Mouse (Mus musculus) cerebellum, adult (tissue): ENCODE data around the gene Gpn2.

Source experiments
- ATAC-seq: cut with Nextera tagmentation; 2 replicates; pipeline ENCODE4 v1.9.2; 2017; ENCODE audit warnings: mild to moderate bottlenecking, moderate library complexity, mixed read lengths; ENCODE audit not compliant: insufficient number of reproducible peaks, low FRiP score, low TSS enrichment

Gpn2 gene

DNA sequence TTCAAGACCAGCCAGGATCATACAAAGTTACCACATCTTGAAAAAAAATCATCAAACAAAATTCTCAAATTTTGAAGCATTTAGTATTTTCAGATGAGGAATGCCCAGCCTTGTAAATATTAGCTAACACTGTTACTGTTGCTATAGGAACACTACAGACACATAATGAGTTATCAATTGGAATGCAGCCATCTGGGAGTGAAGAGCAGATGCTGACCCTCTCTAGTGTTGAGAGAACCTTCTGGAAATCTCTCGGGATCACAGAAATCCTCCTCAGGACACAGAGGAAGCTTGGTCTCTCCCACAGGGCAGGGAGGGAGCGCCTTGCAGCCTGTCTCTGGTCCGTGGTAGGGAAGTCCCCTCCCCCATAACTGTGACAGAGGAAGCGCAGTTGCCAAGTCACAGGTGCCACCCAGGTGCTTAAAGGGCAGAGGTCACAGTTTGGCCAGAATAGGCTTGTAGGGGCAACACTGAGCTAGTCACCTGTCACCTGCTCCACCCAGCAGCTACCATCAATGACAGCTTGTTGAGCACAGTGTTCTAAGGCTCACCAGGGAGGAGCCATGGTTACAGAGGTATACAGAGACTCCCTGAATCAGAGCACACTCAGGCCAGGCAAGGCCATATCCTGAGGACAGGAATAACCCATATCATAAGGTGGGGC lies 35.4 kb downstream of the Gpn2 start:
- no peak for ATAC-seq

DNA sequence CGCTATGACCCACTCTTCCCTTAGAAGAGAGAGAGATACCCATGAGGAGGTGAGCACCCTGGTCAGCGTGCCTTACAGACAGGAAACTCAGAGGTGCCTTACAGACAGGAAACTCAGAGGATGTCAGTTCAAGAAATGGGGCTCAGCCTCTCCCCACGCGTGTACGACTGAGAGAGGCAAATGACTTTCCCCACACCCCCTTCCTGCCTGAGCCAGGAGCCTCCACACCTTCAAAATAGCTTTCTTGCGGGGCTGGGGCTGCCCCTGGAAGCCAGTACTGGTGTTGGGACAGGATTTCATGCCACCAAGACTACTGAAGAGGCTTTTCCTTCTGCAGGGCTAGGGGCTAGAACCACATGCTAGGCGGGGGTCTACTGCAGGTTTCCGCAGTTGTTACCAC lies 36.5 kb downstream of the Gpn2 start:
- ATAC-seq, result no peak

DNA sequence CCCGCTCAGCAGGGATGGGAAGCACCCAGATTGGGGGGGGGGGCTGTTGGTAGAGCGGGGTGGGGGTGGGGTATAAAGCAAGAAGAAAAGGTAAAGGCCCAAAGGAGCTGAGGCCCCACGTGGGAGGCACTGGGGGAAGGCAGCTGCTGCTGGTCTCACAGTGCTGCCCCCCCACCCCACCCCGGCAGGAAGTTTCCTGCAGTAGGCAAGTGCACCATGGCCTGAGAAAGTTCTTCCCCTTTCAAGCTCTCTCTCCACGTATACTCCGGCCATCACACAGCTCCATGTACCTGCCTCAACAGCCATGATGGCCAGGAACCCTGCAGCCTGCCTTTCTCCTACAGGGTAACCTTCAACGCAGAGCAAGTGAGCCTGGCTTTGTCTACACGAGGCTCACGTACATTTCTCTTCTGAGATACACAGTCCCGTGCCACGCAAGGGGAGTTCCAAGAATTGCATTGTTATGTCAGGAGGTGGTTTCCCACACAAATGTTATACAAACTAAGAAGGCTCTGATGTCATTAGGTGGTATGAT lies 38.1 kb downstream of the Gpn2 start:
- ATAC-seq, result no peak

DNA sequence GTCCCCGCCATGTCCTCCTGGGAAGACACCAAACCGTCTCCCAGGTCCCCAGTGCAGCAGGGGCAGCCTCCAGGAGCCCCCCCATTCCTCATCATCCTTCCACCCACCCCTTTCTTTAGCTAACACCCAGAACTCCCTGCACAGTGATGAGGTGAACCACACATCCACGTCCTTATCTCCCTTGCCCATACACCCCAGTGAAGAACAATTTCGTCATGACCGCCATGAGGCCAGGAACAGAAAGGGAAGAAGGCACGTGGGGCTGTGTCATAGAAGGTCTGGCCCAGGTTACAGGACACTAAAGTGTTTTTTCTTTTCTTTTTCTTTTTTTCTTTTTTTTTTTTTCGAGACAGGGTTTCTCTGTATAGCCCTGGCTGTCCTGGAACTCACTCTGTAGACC lies 40.7 kb downstream of the Gpn2 start:
- ATAC-seq, result no peak

DNA sequence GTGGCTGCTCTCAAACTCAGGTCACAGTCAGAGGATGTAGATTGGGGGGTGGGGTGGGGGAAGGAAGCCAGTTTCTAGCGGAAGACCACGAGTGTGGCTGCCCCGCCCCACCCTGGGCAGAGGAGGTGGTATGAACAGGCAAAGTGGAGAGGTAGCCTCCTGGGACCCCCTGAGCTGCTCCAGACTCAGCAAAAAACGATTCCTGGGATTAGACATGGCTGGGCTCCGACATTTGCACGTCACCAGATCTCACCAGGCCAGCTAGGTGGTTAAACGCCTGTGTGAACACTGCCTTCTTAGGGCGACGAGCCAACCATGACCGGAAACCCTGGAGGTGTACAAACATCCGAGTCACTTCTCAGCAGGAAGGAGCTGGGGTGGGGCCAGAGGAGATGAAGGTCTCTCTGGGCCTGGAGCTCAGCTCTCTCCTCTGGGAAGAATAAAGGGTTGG lies 41.5 kb downstream of the Gpn2 start:
- no peak for ATAC-seq

DNA sequence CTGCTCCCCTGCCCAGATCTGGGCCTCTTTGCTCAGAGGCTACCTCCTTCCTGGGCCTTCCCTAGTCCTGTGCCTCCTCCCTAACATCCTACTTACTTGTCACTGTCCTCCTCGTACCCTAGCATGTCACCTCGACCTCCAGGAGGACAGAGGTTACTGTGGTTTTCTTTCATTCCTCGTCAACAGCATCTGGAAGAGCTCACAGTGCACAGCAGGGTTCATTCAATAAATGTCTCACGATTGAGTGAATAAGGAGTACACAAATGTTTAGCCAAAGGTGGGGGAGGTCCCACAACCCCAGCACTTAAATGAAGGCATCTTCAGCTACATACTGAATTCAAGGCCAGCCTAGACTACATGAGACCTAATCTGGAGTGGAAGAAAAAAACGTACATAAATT lies 42.1 kb downstream of the Gpn2 start:
- ATAC-seq, result no peak

DNA sequence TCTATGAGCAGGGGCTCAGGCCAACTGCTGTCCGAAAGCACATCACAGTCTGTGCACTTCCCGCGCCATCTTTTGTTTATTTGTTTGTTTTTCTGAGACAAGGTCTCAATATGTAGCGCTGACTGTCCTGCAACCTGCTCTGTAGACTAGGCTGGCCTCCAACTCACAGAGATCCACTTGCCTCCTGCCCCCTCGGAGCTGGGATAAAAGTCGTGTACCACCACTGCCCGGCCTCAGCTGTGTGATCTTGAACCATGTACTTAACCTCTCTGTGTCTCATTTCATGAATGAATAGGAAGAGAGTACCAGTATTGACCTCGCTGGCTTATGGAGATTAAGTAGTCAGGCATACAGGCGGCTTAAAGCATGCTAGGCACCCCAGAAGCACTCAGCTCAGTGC lies 42.5 kb downstream of the Gpn2 start:
- no peak for ATAC-seq

DNA sequence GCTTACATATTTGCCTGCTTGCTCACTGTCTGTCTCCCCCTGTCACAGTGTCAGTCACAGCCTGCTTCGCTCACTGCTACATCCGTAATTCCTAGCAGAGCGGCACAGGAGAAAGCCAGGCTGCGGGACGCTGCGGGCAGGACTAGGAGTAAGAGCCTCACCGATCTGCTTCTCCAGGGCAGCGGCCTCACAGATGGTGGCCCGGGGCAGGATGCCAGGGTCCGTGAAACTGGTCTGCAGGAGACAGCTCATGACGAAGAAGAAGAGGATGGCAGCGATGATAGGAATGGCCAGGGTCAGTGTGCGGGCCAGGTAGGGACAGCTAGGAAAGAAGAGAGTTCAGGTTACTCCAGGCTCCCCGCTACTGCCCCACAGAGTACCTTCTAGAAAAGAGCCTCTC lies 42.9 kb downstream of the Gpn2 start:
- no peak for ATAC-seq

DNA sequence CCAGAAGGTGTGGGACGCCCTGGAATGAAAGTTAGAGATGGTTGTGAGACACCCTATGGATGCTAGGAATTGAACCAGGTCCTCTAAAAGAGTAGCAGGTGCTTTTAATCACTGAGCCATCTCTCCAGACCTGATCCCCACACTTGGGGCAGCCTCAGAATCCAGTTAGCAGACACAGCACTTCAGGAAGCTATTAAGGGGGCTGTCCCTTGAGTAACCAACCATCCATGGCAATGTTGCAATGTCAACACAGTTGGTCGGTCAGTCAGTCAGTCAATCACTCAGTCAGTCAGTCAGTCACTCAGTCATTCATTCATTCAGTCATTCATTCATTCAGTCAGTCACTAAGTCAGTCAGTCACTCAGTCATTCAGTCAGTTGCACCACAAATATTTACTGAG lies 44.4 kb downstream of the Gpn2 start:
- ATAC-seq, result no peak

DNA sequence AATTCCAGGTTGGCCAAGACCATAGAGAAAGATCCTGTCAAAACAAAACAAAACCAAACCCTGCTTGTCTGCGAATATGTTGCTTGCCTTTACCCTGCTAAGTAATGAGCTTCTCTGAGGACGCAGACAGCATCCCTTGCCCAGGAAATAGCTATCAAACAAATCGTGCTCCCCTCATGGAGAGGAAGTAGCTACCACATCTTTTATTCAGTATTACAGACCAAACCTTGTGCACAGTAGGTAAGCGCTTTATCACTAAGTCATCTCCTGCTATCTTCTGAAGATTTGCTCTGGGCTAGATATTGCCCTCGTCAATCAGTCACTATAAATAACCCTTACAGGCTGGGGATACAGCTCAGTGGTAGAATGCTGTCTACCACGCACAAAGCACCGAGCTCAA lies 45.0 kb downstream of the Gpn2 start:
- ATAC-seq, result no peak

DNA sequence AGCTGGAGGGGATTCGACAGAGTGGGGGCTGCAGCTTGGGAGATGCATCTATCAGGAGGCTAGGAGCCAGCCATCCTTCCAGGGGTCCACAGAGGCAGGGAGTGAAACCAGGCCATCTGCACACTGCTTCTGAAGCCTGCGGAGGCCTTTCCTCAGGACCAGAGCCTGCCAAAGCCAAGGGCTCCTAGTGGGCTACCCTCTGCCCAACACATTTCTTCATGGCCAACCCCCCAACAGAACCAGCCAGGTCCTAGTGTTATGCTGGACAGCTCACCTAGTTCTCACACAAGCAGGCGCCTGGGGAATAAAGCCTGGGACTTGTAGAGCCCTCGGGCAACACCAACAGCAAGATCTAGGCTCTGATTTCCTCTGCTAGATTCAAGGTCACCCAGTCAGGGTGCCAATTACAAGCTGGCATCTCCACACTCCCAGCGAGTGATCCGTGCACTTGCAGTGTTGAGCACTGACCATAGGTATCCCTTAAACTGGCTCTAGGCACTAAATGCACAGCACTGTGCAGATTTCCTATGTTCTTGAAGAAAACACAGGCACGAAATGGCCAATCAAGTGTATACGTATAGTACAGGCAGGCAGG lies 46.3 kb downstream of the Gpn2 start:
- peak; percentile 41; the same call in 1 of the 2 replicates for ATAC-seq

DNA sequence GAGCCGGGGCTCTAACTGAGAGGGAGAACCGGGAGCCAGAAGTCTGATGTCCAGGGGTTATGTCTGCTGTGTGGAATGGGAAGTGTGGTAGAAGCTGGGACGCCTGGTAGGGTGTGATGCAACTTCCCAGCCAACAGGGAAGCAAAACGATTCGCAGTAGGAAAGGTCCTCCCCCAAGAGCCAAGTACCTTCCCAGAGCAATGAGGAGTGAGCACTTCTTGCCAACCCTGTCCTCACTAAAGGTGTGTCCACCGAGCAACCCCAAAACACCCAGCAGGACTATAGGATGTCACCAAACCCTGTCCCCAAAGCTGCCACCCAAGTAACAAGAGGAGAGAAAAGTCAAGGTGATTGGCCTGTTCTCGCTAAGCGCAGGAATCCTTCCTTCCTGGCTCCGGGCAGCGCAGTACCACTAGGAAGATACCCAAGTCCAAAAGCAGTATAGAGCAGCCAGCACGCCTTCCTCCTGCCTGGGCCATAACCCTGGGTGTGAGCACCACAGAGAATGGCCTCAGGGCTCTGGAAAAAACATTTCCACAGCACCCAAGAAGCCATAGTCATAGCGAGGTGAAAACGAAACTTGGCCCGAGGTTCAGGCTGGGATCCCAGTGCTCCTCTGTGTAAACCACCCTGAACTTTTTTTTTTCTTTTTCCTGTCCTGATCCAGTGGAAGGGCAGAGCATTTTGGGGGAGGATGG lies 47.1 kb downstream of the Gpn2 start:
- no peak for ATAC-seq

DNA sequence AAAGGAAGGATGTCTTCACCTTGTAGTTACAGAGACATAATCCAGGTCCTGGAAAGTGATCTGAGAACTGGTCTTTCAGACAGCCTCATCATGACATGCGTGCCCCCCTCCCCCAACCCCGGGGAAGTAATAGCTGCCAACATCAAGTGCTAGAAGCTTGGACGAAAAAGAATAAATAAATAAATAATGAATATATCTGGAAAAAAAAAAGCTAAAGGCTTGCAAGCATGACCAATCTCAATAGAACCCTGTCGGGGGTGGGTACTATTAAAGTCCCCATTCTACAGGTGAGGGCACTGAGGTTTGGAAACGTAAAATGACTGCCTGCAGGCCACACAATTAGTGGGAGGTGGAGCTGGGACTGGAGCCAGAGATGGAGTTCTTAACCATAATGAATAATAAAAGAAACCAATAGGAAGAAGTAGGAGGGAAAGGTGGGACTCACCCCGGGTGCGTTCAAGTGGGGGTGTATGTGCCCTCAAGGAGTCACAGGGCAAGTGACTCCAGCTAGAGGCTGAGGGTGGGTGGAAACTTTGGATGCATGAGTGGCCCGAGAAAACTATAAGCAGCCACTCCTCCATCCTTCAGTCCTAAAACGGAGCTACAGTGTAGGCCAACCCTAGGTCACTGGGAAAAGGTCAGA lies 47.7 kb downstream of the Gpn2 start:
- ATAC-seq, result no peak

DNA sequence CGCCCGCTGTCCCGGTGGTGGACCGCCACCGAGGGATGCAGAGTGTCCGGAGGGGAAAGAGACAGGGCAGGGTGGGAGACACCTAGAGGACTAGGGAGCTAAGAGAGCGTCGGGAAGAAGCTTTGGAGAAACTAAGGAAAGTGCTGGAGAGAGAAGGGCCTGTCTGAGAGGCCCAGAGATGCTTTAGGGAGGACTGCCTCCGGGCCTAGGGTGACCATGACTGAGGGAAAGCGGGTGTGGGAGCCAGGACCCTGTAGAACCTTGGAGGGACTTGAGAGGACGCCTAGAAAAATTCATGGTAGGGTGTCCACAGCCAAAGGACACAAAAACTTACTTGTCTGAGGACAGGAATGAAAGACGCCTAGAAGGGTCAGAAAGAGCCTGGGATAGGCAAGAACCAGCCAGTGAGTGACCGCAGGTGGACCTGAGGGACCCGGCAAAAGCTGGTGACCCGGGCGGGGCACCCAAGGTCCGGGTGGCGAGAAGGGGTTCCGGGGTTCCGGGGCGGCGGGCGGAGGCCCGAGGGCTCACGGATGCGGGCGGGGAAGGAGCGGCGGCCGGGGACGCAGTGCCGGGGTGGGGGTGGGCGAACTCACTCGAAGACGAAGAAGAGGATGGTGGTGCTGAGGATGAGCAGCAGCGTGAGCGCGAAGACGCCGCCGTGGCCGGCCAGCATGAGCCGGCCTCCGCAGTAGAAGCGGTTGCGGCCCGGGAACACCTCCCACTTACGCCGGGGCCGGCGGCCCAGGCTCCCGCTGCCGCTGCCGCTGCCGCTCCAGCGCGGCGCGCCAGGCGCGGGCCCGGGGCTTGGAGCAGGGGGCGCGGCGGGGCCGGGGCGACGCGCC lies 48.5 kb downstream of the Gpn2 start:
- peak; percentile 16; the same call in 1 of the 2 replicates for ATAC-seq

DNA sequence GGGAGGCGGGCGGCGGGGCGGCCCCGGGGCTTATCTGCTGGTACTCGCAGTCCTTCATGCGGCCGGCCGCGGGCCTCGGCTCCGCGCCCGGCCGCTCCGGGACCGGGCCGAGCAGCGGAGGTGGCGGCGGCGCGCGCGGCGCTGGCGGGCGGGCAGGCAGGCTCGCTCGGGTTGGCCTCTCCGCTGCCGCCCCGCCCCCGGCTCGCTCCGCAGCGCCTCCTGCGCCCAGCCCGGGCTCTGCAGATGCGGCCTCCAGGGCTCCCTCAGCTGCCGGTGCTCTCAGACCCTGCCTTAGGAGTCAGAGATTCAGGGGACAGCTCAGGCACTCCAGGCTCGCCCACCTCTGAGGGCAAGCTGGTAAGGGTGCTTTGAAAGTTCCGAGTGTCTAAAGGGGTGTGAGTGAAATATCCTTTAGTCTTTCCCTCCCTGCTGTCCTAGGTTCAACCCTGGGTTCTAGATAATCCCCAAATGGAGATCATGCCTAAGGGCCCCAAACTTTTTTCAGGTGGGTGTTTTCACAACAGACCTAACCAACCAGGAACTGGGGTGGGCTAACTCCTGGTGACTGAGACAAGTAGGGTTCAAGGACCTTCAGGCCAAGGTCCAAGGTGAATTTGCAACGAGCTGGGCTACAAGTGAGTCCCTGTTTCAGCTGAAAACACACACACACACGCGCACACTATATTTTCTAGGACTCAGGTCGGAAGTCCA lies 49.3 kb downstream of the Gpn2 start:
- ATAC-seq, result peak; percentile 84; the same call in 1 of the 2 replicates

DNA sequence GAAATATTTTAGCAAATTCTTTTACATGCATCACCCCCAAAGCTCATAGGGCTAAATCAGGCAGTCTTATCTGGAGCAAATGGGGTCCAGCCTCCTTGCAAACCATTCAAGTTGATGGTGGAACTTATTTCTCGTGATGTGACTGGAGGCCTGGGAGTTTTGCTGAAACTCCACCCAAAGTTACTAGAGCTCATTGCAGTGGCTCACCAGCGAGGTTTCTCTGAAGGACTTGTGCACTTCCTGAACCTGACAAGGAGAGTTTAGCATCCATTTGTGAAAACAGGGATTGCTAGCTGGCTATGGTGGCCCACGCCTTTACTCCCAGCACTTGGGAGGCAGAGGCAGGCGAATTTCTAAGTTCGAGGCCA lies 49.9 kb downstream of the Gpn2 start:
- no peak for ATAC-seq
